Mouse (Mus musculus) G1E (cell line): ENCODE results near the gene Wfdc6a. TPM values are rescaled to one million over a fixed set of nuclear protein-coding genes. Genes with fewer than 3 reads are reported as not detected.

Experiments
- ATAC-seq: 2 replicates; pipeline ENCODE4 v1.8.0; 2016; ENCODE audit warnings: mild to moderate bottlenecking; ENCODE audit not compliant: insufficient number of reproducible peaks, poor library complexity, low FRiP score, severe bottlenecking; ENCODE audit errors: extremely low read depth
- DNase-seq: peaks from one replicate; pipeline ENCODE4 v3.0.0; 2012; ENCODE audit warnings: low spot score
- H3K27me3 ChIP-seq: 2 replicates; pipeline ENCODE4 v1.6.1; 2012; ENCODE audit warnings: mild to moderate bottlenecking, low read length, inconsistent platforms; ENCODE audit not compliant: insufficient read depth
- H3K36me3 ChIP-seq: replicated peaks from 2 replicates; pipeline ENCODE3; 2012; ENCODE audit warnings: mild to moderate bottlenecking, inconsistent platforms
- H3K4me1 ChIP-seq: 2 replicates; pipeline ENCODE4 v1.6.1; 2012; ENCODE audit warnings: low read depth, low read length, inconsistent platforms, mixed read lengths; ENCODE audit not compliant: insufficient read depth
- H3K4me3 ChIP-seq: 2 replicates; pipeline ENCODE4 v1.5.1; 2012; ENCODE audit warnings: low read depth, mild to moderate bottlenecking, inconsistent platforms, low read length, moderate library complexity, mixed read lengths
- H3K9me3 ChIP-seq: replicated peaks from 2 replicates; pipeline ENCODE4 v1.6.1; 2012; ENCODE audit warnings: inconsistent platforms
- CTCF ChIP-seq: IDR thresholded peaks from 2 replicates; pipeline ENCODE4 v1.5.1; 2012; ENCODE audit warnings: low read depth, low read length, inconsistent platforms, mixed read lengths
- GATA1 ChIP-seq: IDR thresholded peaks from 2 replicates; pipeline ENCODE4 v1.6.1; 2012; ENCODE audit warnings: borderline replicate concordance, low read length, inconsistent platforms, mixed read lengths
- GATA2 ChIP-seq: IDR thresholded peaks from 2 replicates; pipeline ENCODE4 v1.6.1; 2012; ENCODE audit warnings: low read depth, low read length, inconsistent platforms, borderline replicate concordance
- POLR2AphosphoS5 ChIP-seq: IDR thresholded peaks from 2 replicates; pipeline ENCODE4 v1.6.1; 2012; ENCODE audit warnings: low read depth, low read length, inconsistent platforms; ENCODE audit not compliant: insufficient replicate concordance
- TAL1 ChIP-seq: conservative IDR thresholded peaks from 2 replicates; pipeline ENCODE4 v1.6.1; 2012; ENCODE audit warnings: low read depth, low read length, inconsistent platforms, mixed read lengths
- polyA plus RNA-seq: library from polyadenylated mRNA; stranded (reverse); fragments of >175 nt; gene quantifications from 2 replicates; pipeline ENCODE4 v1.2.3, GENCODE M21; 2012
- total RNA-seq, 2 experiments: library from RNA; stranded (forward) in 1 of 2; stranded (reverse) in 1 of 2; fragments of 200-1000 nt in 1 of 2; fragments of >200 nt in 1 of 2; fragmentation: Nextera tagmentation in 1 of 2; gene quantifications; 2 replicates each; pipeline ENCODE4 v1.2.3; 2014 to 2017

Gene Wfdc6a
- total and polyA plus RNA-seq, 3 experiments, result not detected

GRCm38 (mm10) chr2:164564346-164564745 is 20.9 kb downstream of the Wfdc6a start:
- Histone ChIP-seq H3K9me3 (no peaks in the 10 kb centered on the region), H3K4me1 (no peaks in the 10 kb centered on the region), H3K27me3 (peaks cover 15% of the 10 kb centered on the region), H3K4me3 (no peak overlapping the region), H3K36me3 (no peaks in the 10 kb centered on the region)
- ATAC-seq (no peak), DNase-seq (no peak)
- TF ChIP-seq GATA2 (no peak), GATA1 (no peak), POLR2AphosphoS5 (no peak), CTCF (no peak), TAL1 (no peak)

GRCm38 (mm10) chr2:164563339-164564038 is 21.8 kb downstream of the Wfdc6a start:
- DNase-seq (no peak), ATAC-seq (no peak)
- no peaks in the 10 kb centered on the region for H3K9me3 ChIP-seq
- H3K4me1 ChIP-seq, result no peaks in the 10 kb centered on the region
- no peak for TF ChIP-seq CTCF
- no peak for TF ChIP-seq GATA1
- TF ChIP-seq POLR2AphosphoS5, result no peak
- no peak for TF ChIP-seq TAL1
- no peak for TF ChIP-seq GATA2
- H3K36me3 ChIP-seq, result no peaks in the 10 kb centered on the region
- H3K27me3 ChIP-seq, result peaks cover 15% of the 10 kb centered on the region
- no peak overlapping the region for H3K4me3 ChIP-seq

GRCm38 (mm10) chr2:164562391-164563188 is 22.7 kb downstream of the Wfdc6a start, which contains the start of gene Wfdc2:
Gene Wfdc2, plus strand, starts transcription at chr2:164562413.
- no peaks in the 10 kb centered on the region for H3K9me3 ChIP-seq
- DNase-seq (no peak), ATAC-seq (no peak)
- H3K4me3 ChIP-seq, result no peak within 1 kb of the TSS
- TF ChIP-seq CTCF (no peak), TAL1 (no peak), POLR2AphosphoS5 (no peak), GATA2 (no peak), GATA1 (no peak)
- H3K36me3 ChIP-seq, result no peaks in the 10 kb centered on the region
- H3K4me1 ChIP-seq, result no peaks in the 10 kb centered on the region
- H3K27me3 ChIP-seq, result peaks cover 15% of the 10 kb centered on the region

GRCm38 (mm10) chr2:164560106-164560505 is 25.1 kb downstream of the Wfdc6a start:
- Histone ChIP-seq H3K27me3 (peaks cover 15% of the 10 kb centered on the region), H3K4me3 (no peak overlapping the region), H3K9me3 (no peaks in the 10 kb centered on the region), H3K36me3 (no peaks in the 10 kb centered on the region), H3K4me1 (no peaks in the 10 kb centered on the region)
- no peak for TF ChIP-seq GATA2
- no peak for TF ChIP-seq TAL1
- TF ChIP-seq CTCF, result no peak
- no peak for TF ChIP-seq POLR2AphosphoS5
- no peak for TF ChIP-seq GATA1
- ATAC-seq (no peak), DNase-seq (no peak)

GRCm38 (mm10) chr2:164558991-164559645 is 26.1 kb downstream of the Wfdc6a start:
- TF ChIP-seq GATA1, result no peak
- no peak for TF ChIP-seq TAL1
- no peak for TF ChIP-seq POLR2AphosphoS5
- TF ChIP-seq GATA2, result no peak
- no peak for TF ChIP-seq CTCF
- H3K36me3 ChIP-seq, result no peaks in the 10 kb centered on the region
- H3K27me3 ChIP-seq, result peaks cover 15% of the 10 kb centered on the region
- DNase-seq (no peak), ATAC-seq (no peak)
- no peaks in the 10 kb centered on the region for H3K9me3 ChIP-seq
- H3K4me1 ChIP-seq, result no peaks in the 10 kb centered on the region
- H3K4me3 ChIP-seq, result no peak overlapping the region
